Mouse (Mus musculus): Measurements from ENCODE around the gene Vsir. TPM values are rescaled to one million over a fixed set of nuclear protein-coding genes. Genes with fewer than 3 reads are reported as not detected.
A peak's percentile ranks its signal among the peaks of the same experiment; 100 is the strongest.

The Vsir gene
- polyA plus RNA-seq, 1 experiment from 2014 or later: 3.7 TPM

GRCm38 (mm10) chr10:60351761-60352455 is 5.3 kb downstream of the Vsir start:
- no peak for TF ChIP-seq CTCF (IDR thresholded peaks at IDR 0.05; ENCODE audit: low read depth)
- H3K4me2 ChIP-seq (ENCODE audit: low read length): peak overlapping the region; percentile 18
- no peak overlapping the region for H3K9ac ChIP-seq (ENCODE audit: low read depth, low read length)
- peaks cover 10% of the 10 kb centered on the region for H3K4me1 ChIP-seq (replicated peaks; ENCODE audit: insufficient read depth, low read length)
- H3K27ac ChIP-seq: peak overlapping the region; percentile 82
- H3K4me3 ChIP-seq (replicated peaks; ENCODE audit: low read depth, low read length): no peak overlapping the region
- ATAC-seq (replicated peaks; ENCODE audit: low FRiP score, low read depth): peak; percentile 51
- DNase-seq (ENCODE audit: low spot score): peak; percentile 85
- H3K9me3 ChIP-seq (replicated peaks; ENCODE audit: low read length): no peaks in the 10 kb centered on the region
- WGBS: 26% methylated on average over 7 of the region's 7 CpGs
- H3K27me3 ChIP-seq (ENCODE audit: insufficient read depth, low read length): 0 out of 2 replicates have a peak, but pooled peaks cover 2% of the 10 kb centered on the region
- H3K36me3 ChIP-seq (ENCODE audit: insufficient read depth, low read length): no peaks in the 10 kb centered on the region

- H3K9ac ChIP-seq (ENCODE audit: low read depth, low read length): no peak overlapping the region
Measured at GRCm38 (mm10) chr10:60353241-60354002, 6.8 kb downstream of the Vsir start.

GRCm38 (mm10) chr10:60354003-60354325 is 7.3 kb downstream of the Vsir start:
- DNase-seq (ENCODE audit: low spot score) (no peak), ATAC-seq (replicated peaks; ENCODE audit: low FRiP score, low read depth) (no peak)
- Histone ChIP-seq H3K9me3 (replicated peaks; ENCODE audit: low read length) (no peaks in the 10 kb centered on the region), H3K27me3 (ENCODE audit: insufficient read depth, low read length) (no peaks in the 10 kb centered on the region), H3K9ac (ENCODE audit: low read depth, low read length) (no peak overlapping the region), H3K4me1 (replicated peaks; ENCODE audit: insufficient read depth, low read length) (peaks cover 7% of the 10 kb centered on the region), H3K36me3 (ENCODE audit: insufficient read depth, low read length) (no peaks in the 10 kb centered on the region), H3K4me2 (ENCODE audit: low read length) (no peak overlapping the region), H3K4me3 (replicated peaks; ENCODE audit: low read depth, low read length) (no peak overlapping the region), H3K27ac (no peak overlapping the region)
- TF ChIP-seq CTCF (IDR thresholded peaks at IDR 0.05; ENCODE audit: low read depth): no peak
- WGBS: 95% methylated on average over 4 of the region's 4 CpGs

More at GRCm38 (mm10) chr10:60353241-60354002, 6.8 kb downstream of the Vsir start:
- TF ChIP-seq CTCF (IDR thresholded peaks at IDR 0.05; ENCODE audit: low read depth): no peak
- Histone ChIP-seq H3K9me3 (replicated peaks; ENCODE audit: low read length) (no peaks in the 10 kb centered on the region), H3K4me1 (replicated peaks; ENCODE audit: insufficient read depth, low read length) (peaks cover 7% of the 10 kb centered on the region), H3K27me3 (ENCODE audit: insufficient read depth, low read length) (no peaks in the 10 kb centered on the region), H3K4me2 (ENCODE audit: low read length) (no peak overlapping the region), H3K27ac (no peak overlapping the region), H3K4me3 (replicated peaks; ENCODE audit: low read depth, low read length) (no peak overlapping the region), H3K36me3 (ENCODE audit: insufficient read depth, low read length) (no peaks in the 10 kb centered on the region)
- ATAC-seq (replicated peaks; ENCODE audit: low FRiP score, low read depth): no peak
- DNase-seq (ENCODE audit: low spot score): no peak
- WGBS: 56% methylated on average over 5 of the region's 5 CpGs

- H3K4me2 ChIP-seq (ENCODE audit: low read length): no peak overlapping the region
- no peak overlapping the region for H3K9ac ChIP-seq (ENCODE audit: low read depth, low read length)
- H3K36me3 ChIP-seq (ENCODE audit: insufficient read depth, low read length): no peaks in the 10 kb centered on the region
- 0 out of 2 replicates have a peak overlapping the region, but pooled peaks have one; percentile 25 for H3K27ac ChIP-seq
- H3K27me3 ChIP-seq (ENCODE audit: insufficient read depth, low read length): no peaks in the 10 kb centered on the region
- peak; percentile 46 for DNase-seq (ENCODE audit: low spot score)
- no peak for TF ChIP-seq CTCF (IDR thresholded peaks at IDR 0.05; ENCODE audit: low read depth)
- WGBS: 45% methylated on average over 11 of the region's 11 CpGs
- H3K9me3 ChIP-seq (replicated peaks; ENCODE audit: low read length): no peaks in the 10 kb centered on the region
- ATAC-seq (replicated peaks; ENCODE audit: low FRiP score, low read depth): no peak
- no peak overlapping the region for H3K4me3 ChIP-seq (replicated peaks; ENCODE audit: low read depth, low read length)
- H3K4me1 ChIP-seq (replicated peaks; ENCODE audit: insufficient read depth, low read length): peaks cover 7% of the 10 kb centered on the region
Measured at GRCm38 (mm10) chr10:60354881-60355677, 8.4 kb downstream of the Vsir start.

GRCm38 (mm10) chr10:60357441-60357840 is 10.8 kb downstream of the Vsir start:
- Histone ChIP-seq H3K4me2 (ENCODE audit: low read length) (no peak overlapping the region), H3K27ac (no peak overlapping the region), H3K36me3 (ENCODE audit: insufficient read depth, low read length) (no peaks in the 10 kb centered on the region), H3K4me3 (replicated peaks; ENCODE audit: low read depth, low read length) (no peak overlapping the region), H3K9ac (ENCODE audit: low read depth, low read length) (no peak overlapping the region), H3K9me3 (replicated peaks; ENCODE audit: low read length) (no peaks in the 10 kb centered on the region), H3K27me3 (ENCODE audit: insufficient read depth, low read length) (no peaks in the 10 kb centered on the region), H3K4me1 (replicated peaks; ENCODE audit: insufficient read depth, low read length) (peaks cover 5% of the 10 kb centered on the region; the same call in 1 of the 2 replicates)
- TF ChIP-seq CTCF (IDR thresholded peaks at IDR 0.05; ENCODE audit: low read depth): no peak
- WGBS: 72% methylated on average over 4 of the region's 4 CpGs
- no peak for ATAC-seq (replicated peaks; ENCODE audit: low FRiP score, low read depth)
- no peak for DNase-seq (ENCODE audit: low spot score)

- H3K27ac ChIP-seq: no peak overlapping the region
- ATAC-seq (replicated peaks; ENCODE audit: low FRiP score, low read depth) (no peak), DNase-seq (ENCODE audit: low spot score) (no peak)
- H3K27me3 ChIP-seq (ENCODE audit: insufficient read depth, low read length): no peaks in the 10 kb centered on the region
- no peaks in the 10 kb centered on the region for H3K9me3 ChIP-seq (replicated peaks; ENCODE audit: low read length)
- H3K4me3 ChIP-seq (replicated peaks; ENCODE audit: low read depth, low read length): no peak overlapping the region
- no peak for TF ChIP-seq CTCF (IDR thresholded peaks at IDR 0.05; ENCODE audit: low read depth)
- no peak overlapping the region for H3K9ac ChIP-seq (ENCODE audit: low read depth, low read length)
- no peak overlapping the region for H3K4me2 ChIP-seq (ENCODE audit: low read length)
- H3K36me3 ChIP-seq (ENCODE audit: insufficient read depth, low read length): no peaks in the 10 kb centered on the region
- 97% methylated on average over 14 of the region's 14 CpGs for WGBS
- peaks cover 5% of the 10 kb centered on the region; the same call in 1 of the 2 replicates for H3K4me1 ChIP-seq (replicated peaks; ENCODE audit: insufficient read depth, low read length)
Measured at GRCm38 (mm10) chr10:60357901-60358300, 11.2 kb downstream of the Vsir start.

Data from kidney, postnatal 0 days (tissue).